Mouse (Mus musculus) fibroblast of lung, adult 2 months (primary cell): ENCODE data around the gene Zfp866.

Experiments
- DNase-seq: peaks from one replicate; pipeline ENCODE4 v3.0.0-alpha.2; 2011; ENCODE audit warnings: low read depth

Gene Zfp866

GRCm38 (mm10) chr8:69796721-69797345 lies 5.9 kb upstream of the Zfp866 start:
- DNase-seq = no peak

DNA sequence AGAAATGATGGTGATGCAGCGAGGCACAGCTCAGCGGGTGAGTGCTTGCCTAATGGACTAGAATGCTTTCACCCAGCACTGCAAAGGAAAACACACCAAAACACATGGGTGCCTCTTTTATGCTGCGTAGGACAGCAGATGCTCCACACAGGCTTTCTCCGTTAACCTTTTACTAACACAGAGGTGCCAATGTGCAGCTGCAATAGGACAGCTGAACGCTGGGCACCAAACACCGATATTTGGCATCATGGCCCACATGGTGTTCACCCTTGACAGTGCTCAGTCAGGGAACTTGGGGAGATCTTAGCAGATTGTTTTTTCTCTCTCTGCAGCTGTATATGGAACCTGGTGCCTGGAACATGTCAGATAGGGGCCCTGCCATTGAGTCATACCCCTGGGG lies 3.9 kb upstream of the Zfp866 start:
- no peak for DNase-seq

GRCm38 (mm10) chr8:69794096-69794495 lies 3.1 kb upstream of the Zfp866 start:
- DNase-seq = no peak

GRCm38 (mm10) chr8:69793666-69794065 lies 2.7 kb upstream of the Zfp866 start:
- no peak for DNase-seq

- no peak for DNase-seq
Measured at GRCm38 (mm10) chr8:69791415-69792068, 564 bp upstream of the Zfp866 start.

GRCm38 (mm10) chr8:69790364-69790763 lies 614 bp downstream of the Zfp866 start:
- DNase-seq = no peak

DNA sequence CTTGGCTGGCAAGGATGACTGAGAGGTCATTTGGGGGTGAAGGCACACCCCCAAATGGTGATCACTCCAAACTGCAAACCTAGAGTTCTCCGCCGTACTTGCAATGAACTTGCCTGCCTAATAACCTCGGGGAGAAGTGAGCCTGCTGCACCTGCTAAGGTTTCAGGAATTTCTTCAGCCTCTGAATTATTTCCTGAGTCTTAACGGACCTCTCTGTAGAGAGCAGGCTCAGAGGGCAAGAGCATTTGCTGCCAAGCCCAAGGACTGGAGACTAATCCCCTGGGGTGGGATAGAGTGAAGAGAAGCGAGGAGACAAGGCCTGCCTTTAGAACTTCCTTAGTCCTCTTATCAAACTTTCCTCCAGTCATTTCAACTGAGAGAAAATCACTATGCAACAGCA lies 1.2 kb downstream of the Zfp866 start:
- no peak for DNase-seq

- DNase-seq = no peak
Measured at GRCm38 (mm10) chr8:69789105-69789504, 1.9 kb downstream of the Zfp866 start.

DNA sequence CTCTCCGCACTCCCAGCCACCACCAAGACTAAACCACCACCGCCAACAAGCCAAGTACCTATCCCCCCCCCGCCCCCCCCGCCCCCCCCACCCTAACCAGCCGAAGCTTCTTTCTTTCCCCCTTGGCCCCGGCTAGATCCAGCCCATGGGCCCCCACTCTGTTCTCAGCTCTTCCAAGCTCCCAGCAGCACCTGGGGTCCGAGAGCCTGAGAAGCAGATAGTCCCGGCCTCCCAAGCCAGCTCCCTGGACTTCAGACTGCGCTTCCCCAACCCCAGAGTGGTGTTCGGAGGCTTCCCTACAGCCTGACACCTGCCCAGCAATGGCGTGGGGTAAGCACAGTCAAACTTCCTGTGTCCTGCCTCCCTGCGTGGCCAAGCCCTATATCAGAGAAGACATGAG lies 13.9 kb downstream of the Zfp866 start:
- no peak for DNase-seq

DNA sequence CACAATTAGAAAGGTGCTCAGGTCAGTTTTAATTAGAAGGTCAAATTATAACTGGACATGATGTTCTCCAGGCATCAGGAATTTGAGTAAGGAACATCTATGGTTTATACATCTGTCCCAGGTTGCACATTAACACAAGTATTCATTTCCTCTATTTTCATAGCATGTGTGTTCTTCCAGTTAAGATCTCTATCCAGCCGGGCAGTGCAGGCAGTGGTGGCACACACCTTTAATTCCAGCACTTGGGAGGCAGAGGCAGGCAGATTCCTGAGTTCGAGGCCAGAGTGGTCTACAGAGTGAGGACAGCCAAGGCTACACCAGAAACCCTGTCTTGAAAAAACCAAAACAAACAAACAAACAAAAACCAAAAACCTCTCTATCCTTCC lies 15.8 kb downstream of the Zfp866 start:
- no peak for DNase-seq

GRCm38 (mm10) chr8:69774503-69775148 lies 16.4 kb downstream of the Zfp866 start, which contains the start of gene Gm20422:
Gene Gm20422, minus strand, starts transcription at chr8:69774886.
- DNase-seq = peak; percentile 98

DNA sequence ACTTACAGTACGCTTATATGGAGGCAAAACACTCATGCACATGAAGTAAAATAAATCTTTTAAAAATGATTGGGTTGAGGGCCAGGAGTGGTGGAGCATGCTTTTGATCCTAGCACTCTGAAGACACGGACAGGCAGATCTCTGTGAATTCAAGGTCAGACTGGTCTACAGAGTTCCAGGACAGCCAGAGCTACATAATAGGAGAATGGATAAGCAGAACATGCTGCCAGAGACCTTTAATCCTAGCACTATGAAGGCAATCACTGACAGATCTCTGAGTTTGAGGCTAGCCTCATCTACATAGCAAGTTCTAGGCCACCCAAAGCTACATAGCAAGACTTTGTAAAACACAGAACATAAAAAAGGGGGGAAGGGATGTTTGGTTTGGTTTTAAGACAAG lies 18.9 kb downstream of the Zfp866 start:
- no peak for DNase-seq

DNA sequence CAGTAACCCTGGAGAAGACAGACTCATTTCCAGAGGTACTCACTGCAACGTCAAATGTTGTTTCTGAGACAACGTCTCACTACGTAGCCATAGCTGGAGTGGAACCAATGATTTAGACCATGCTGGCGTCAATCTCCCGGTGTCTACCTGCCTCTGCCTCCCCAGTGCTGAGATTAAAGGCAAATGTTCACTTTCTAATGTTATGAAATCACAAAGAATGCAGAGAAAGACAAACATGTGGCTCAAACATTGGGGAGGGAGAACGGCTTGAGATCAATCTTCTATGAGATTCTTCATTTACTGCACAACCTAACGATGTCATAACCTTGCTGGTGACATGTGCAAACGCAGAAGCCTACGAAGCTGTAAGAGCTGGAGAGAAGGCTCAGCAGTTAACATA lies 19.8 kb downstream of the Zfp866 start:
- no peak for DNase-seq

DNA sequence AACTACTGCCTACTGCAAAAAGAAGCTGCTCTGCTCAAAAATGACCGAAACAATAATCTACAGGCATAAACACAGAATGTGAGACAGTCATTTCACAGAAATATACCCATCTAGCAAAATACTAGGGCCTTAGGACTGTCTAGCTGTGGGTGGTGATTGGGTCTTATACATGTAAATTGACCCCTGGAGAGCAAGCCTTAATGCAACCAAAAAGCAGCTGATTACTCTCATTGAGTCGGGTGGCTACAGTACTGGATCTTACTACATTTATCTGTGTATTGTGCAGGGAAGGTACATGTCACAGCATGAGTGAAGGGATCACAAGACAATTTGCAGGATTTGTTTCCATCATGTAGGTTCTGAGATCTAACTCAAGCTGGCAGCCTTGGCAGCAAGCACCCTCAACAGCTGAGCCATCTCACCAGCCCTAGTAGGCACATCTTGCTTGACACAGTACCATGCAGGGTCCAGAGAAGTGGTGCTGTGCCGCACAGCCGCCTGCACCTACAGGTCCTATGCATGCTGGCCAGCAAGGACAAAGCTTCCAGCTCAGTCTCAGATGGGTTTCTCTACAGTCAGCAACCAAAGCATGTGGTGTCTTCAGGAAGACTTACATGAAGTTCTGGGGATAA lies 29.0 kb downstream of the Zfp866 start:
- no peak for DNase-seq

GRCm38 (mm10) chr8:69758316-69758715 lies 32.7 kb downstream of the Zfp866 start:
- no peak for DNase-seq

DNA sequence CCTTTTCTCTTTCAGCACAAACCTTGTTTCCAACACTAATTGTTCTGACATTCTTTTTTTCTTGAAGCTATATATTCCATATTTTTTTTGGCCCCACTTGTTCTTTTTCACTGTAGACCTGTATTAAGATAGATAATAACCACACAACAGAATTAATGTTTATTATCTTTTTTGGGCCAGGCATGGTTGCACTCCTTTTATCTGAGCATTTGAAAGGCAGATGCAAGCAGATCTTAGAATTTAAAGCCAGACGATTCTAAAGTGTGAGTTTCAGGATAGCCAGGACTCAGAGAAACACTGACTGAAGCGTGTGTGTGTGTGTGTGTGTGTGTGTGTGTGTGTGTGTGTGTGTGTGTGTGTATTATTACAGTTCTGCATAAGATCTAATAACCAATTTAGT lies 38.5 kb downstream of the Zfp866 start:
- no peak for DNase-seq

DNA sequence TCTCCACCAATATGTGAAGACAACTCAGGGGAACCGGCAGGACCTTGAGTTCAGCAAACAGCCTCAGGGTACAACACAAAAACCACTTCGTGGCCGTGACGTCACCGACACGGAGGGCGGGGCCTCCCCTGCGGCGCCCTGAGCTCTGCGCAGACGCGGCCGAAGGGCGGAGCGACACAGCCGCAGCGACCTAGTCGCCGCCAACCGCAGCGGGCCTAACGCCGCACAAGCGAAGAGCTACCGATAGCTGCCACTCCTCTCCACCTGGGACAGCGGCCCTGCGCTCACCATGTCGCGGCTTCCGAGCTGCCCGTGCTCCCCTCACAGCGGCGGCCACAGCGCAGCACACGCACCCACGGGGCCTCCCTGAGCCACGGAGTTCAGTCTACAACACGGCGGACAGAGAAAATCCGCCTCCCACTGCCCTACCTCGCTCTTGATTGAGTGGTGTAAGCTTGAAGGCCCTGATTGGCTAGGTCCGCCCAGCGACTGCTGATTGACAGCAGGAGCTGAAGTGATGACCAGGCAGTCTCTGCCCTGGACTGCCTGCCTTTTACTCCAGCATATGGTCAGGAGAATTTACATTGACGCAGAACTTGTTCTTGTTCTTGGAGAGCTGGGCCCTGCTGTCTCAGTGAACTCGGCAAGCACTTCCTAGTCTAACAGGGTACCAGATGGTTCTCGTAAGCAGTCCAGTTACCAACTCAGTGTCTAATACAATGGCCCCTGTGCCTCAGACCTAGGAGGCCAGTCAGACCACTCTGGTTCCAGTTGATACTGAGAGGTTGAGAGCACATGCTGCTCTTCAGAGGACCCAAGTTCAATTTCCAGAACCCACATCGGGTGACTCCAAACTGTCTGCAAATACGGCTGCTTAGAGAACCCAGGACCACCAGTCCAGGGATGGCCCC lies 41.2 kb downstream of the Zfp866 start, which contains the start of gene Zfp963:
Zfp963 (minus strand) TSS at position 427 of the 911 bp plus-strand sequence.
- peak; percentile 92 for DNase-seq

DNA sequence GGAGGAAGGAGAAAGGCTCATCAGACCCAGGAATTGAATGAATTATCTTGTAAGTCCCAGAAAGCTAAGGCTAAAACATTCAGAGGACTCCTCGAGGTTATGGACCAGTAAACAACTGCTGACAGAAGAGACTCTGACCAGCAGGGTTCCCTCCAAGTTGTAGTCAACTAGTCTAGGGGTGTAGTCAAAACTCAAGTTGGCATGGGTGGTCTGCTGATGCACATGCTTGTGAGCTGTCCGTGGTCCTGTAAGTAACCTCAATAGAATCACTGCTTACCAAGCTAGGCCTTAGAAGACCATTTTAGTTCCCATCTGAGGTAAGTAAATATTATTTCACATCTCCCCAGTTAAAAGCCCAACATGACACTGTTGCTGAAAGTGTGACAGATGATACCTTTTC lies 49.7 kb downstream of the Zfp866 start:
- no peak for DNase-seq

DNA sequence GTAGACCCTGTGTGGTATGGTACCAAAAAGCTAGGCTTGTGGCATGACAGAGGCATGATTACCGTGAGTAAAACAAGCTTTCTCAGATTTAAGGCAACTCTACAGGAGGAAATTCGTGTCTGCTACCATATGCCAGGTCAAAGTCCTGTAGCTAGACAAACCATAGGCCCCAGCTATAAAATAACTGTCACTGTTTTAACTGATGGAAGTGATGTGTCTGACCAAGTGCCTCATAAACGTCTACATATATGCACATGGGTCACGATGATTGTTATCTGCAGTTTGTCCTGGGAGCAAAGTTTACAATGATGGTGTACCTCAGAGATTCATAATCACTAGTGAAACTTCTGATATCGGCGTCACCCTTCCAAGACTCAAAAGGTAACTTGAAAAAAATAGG lies 50.2 kb downstream of the Zfp866 start:
- no peak for DNase-seq

GRCm38 (mm10) chr8:69735495-69735894 lies 55.5 kb downstream of the Zfp866 start:
- DNase-seq = no peak

GRCm38 (mm10) chr8:69717232-69717580 lies 73.8 kb downstream of the Zfp866 start:
- DNase-seq = no peak
